Mouse (Mus musculus) ES-E14 (cell line): ENCODE measurements at regions not wholly inside any gene's neighbourhood (a gene's known extent, or its start where the extent isn't known, plus 50 kb on each side); places are given as distances from the start of the nearest gene placed in this dataset.

Experiments used
- CHD2 ChIP-seq: IDR thresholded peaks from 2 replicates; pipeline ENCODE4 v1.6.1; 2014; ENCODE audit warnings: mild to moderate bottlenecking, low read depth, low read length, inconsistent platforms
- MAFK ChIP-seq: IDR thresholded peaks from 2 replicates; pipeline ENCODE4 v1.6.1; 2014; ENCODE audit warnings: mild to moderate bottlenecking, low read depth, low read length, inconsistent platforms; ENCODE audit not compliant: insufficient read depth
- ZNF384 ChIP-seq: IDR thresholded peaks from 2 replicates; pipeline ENCODE4 v1.6.1; 2012; ENCODE audit warnings: low read depth, low read length, inconsistent platforms

GRCm38 (mm10) chr16:39195431-39195830 is 303.0 kb downstream of the Igsf11 start:
- no peak for TF ChIP-seq MAFK
- TF ChIP-seq ZNF384 = no peak
- no peak for TF ChIP-seq CHD2
